15 mouse cellular contexts compared by ENCODE assay signal in the genomic region with DNA sequence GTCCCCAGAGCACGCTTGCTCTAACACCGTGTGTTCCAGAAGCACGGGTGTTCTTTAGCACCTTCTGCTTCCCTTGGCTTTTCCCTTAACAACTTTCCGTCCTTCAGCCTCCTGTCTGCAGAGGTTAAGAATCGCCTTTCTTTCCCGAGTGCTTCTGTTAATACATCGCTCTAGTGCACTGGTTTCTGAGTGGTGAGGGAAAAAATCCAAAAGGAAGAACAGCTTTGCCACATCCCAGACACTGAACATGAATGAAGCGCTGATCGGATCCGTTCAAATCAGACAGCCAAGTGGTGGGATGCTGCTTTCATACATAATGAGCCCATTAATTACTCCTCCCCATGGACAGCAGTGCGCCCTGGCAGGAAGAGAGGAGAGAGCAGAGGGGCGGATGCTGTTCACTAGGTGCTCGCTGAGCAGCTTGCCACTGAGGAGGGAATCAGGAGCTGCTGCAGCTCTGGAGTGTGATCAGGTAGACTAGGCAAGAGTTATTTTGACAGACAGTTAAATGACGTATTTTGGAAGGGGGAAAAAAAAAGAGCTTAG. TPM values are rescaled to one million over a fixed set of nuclear protein-coding genes. Genes with fewer than 3 reads are reported as not detected.
DNase-seq lines count a peak whose midpoint lies in the region; ATAC-seq and TF ChIP-seq lines count a peak whose summit lies in the region.
"Had no signal": no experiment of that assay in that cellular context is flagged by ENCODE, and none has a peak within 500 bp of the region (broad histone marks: within the 10 kb centered on the region; RNA-seq: fewer than 3 reads in every experiment).

No protein-coding gene starts in this region.

- H3K27me3 ChIP-seq in forebrain, embryonic 14.5 days (replicated peaks; ENCODE audit: control insufficient read depth, insufficient read depth, low read length), result no peaks in the 10 kb centered on the region
- no peaks in the 10 kb centered on the region for H3K27me3 ChIP-seq in midbrain, embryonic 14.5 days (ENCODE audit: control insufficient read depth, insufficient read depth, low read length)
- no peaks in the 10 kb centered on the region for H3K27me3 ChIP-seq in heart, embryonic 11.5 days (ENCODE audit: control insufficient read depth, insufficient read depth, low read length)

- peak; percentile 42 to 47 for DNase-seq in layer of hippocampus, postnatal 14 days (ENCODE audit: low spot score in 2 of 2)
- DNase-seq in layer of hippocampus, postnatal 25 days (ENCODE audit: extremely low spot score in 1 of 2, low spot score in 1 of 2), result no peak
- DNase-seq in brain, embryonic 14.5 days (ENCODE audit: low read depth), result peak; percentile 71
- peak; percentile 56 for DNase-seq in forebrain, embryonic 14.5 days (ENCODE audit: low spot score)
- peak; percentile 50 for DNase-seq in midbrain, embryonic 14.5 days
- no peak for DNase-seq in thymus, postnatal 10 days (ENCODE audit: low spot score in 2 of 2)
- DNase-seq: kidney, adult 8-10 months; lung, embryonic 14.5 days; thymus, adult 18-20 months had no signal

- no peaks in the 10 kb centered on the region for H3K36me3 ChIP-seq in forebrain, embryonic 14.5 days (ENCODE audit: control insufficient read depth, insufficient read depth, low read length)
- H3K36me3 ChIP-seq in midbrain, embryonic 14.5 days (ENCODE audit: control insufficient read depth, insufficient read depth, low read length), result no peaks in the 10 kb centered on the region
- H3K36me3 ChIP-seq in heart, embryonic 11.5 days (ENCODE audit: control insufficient read depth, insufficient read depth, low read length), result no peaks in the 10 kb centered on the region
- H3K36me3 ChIP-seq: limb, embryonic 10.5 days had no signal

- H3K9me3 ChIP-seq in forebrain, embryonic 14.5 days (replicated peaks; ENCODE audit: control insufficient read depth, low read length), result no peaks in the 10 kb centered on the region
- H3K9me3 ChIP-seq in midbrain, embryonic 14.5 days (ENCODE audit: control insufficient read depth, low read length), result no peaks in the 10 kb centered on the region
- H3K9me3 ChIP-seq in heart, embryonic 11.5 days (replicated peaks; ENCODE audit: control insufficient read depth, low read length), result no peaks in the 10 kb centered on the region
- H3K9me3 ChIP-seq: limb, embryonic 10.5 days had no signal

- H3K4me3 ChIP-seq in forebrain, embryonic 14.5 days (ENCODE audit: low read depth, low read length), result no peak overlapping the region
- H3K4me3 ChIP-seq in midbrain, embryonic 14.5 days (replicated peaks; ENCODE audit: low read depth, low read length), result 0 out of 2 replicates have a peak overlapping the region, but pooled peaks have one; percentile 11
- H3K4me3 ChIP-seq in heart, embryonic 11.5 days (ENCODE audit: low read depth, low read length), result no peak overlapping the region
- H3K4me3 ChIP-seq: limb, embryonic 10.5 days had no signal

- no peak overlapping the region for H3K27ac ChIP-seq in forebrain, embryonic 14.5 days (ENCODE audit: low read depth, low read length)
- H3K27ac ChIP-seq in midbrain, embryonic 14.5 days (replicated peaks; ENCODE audit: low read depth, low read length), result 0 out of 2 replicates have a peak overlapping the region, but pooled peaks have one; percentile 22
- no peak overlapping the region for H3K27ac ChIP-seq in heart, embryonic 11.5 days (ENCODE audit: low read depth, low read length)
- H3K27ac ChIP-seq: limb, embryonic 10.5 days had no signal

- TF ChIP-seq POLR2A in brain, embryonic 14.5 days (IDR thresholded peaks at IDR 0.05; ENCODE audit: borderline replicate concordance, extremely low read depth, insufficient read depth, insufficient read length, poor library complexity, severe bottlenecking), result no peak

- TF ChIP-seq CTCF in brain, embryonic 14.5 days (IDR thresholded peaks at IDR 0.05; ENCODE audit: borderline replicate concordance, extremely low read depth, insufficient read depth, insufficient read length), result no peak

- H3K9ac ChIP-seq in forebrain, embryonic 14.5 days (ENCODE audit: low read length), result peak overlapping the region; percentile 10; the same call in 1 of the 2 replicates
- peak overlapping the region; percentile 21; the same call in 1 of the 2 replicates for H3K9ac ChIP-seq in midbrain, embryonic 14.5 days (replicated peaks; ENCODE audit: low read length)
- H3K9ac ChIP-seq in heart, embryonic 11.5 days (ENCODE audit: low read depth, low read length), result no peak overlapping the region
- H3K9ac ChIP-seq: lung, embryonic 14.5 days had no signal

- peak; percentile 69; the same call in 1 of the 2 replicates for ATAC-seq in forebrain, embryonic 14.5 days
- ATAC-seq in midbrain, embryonic 14.5 days (ENCODE audit: low FRiP score, low TSS enrichment), result no peak
- no peak for ATAC-seq in heart, embryonic 11.5 days (replicated peaks; ENCODE audit: insufficient number of reproducible peaks, low FRiP score, low TSS enrichment)
- ATAC-seq: activated CD4-positive, CD25-positive, alpha-beta regulatory T cell, adult 4 months had no signal

- 35% methylated on average over 14 of the region's 14 CpGs for WGBS in forebrain, embryonic 14.5 days
- WGBS in midbrain, embryonic 14.5 days, result 42% methylated on average over 14 of the region's 14 CpGs
- 64% methylated on average over 14 of the region's 14 CpGs for WGBS in heart, embryonic 11.5 days (ENCODE audit: insufficient replicate concordance)

- H3K4me2 ChIP-seq in forebrain, embryonic 14.5 days (ENCODE audit: low read length), result peak overlapping the region; percentile 30
- H3K4me2 ChIP-seq in midbrain, embryonic 14.5 days (ENCODE audit: low read length), result peak overlapping the region; percentile 35
- no peak overlapping the region for H3K4me2 ChIP-seq in heart, embryonic 11.5 days
- H3K4me2 ChIP-seq: lung, embryonic 14.5 days had no signal

- H3K4me1 ChIP-seq in forebrain, embryonic 14.5 days (ENCODE audit: control insufficient read depth, insufficient read depth, low read length), result no peaks in the 10 kb centered on the region
- H3K4me1 ChIP-seq in midbrain, embryonic 14.5 days (ENCODE audit: control insufficient read depth, insufficient read depth, low read length), result peaks cover 2% of the 10 kb centered on the region; the same call in 1 of the 2 replicates
- H3K4me1 ChIP-seq in heart, embryonic 11.5 days (ENCODE audit: control insufficient read depth, insufficient read depth, low read length), result no peaks in the 10 kb centered on the region
- H3K4me1 ChIP-seq: limb, embryonic 10.5 days had no signal

RNA-seq across cellular contexts. Expression of a gene that starts 42.0 kb away (rescaled TPM):
- total RNA-seq in layer of hippocampus, postnatal 14 days (2021), result 1 to 10 TPM; 7.9 to 8.0 TPM
- total RNA-seq in layer of hippocampus, postnatal 25 days (2021), result 1 to 10 TPM; 8.1 to 9.5 TPM
- 6.5 and 7.2 TPM in 2 replicates for polyA plus RNA-seq in brain, embryonic 14.5 days (2012; rRNA removed)
- 2.7 and 3.0 TPM in 2 replicates for polyA plus RNA-seq in forebrain, embryonic 14.5 days (2014; fragmentation: Nextera tagmentation; extraction: Ambion mirVana)
- polyA plus RNA-seq in midbrain, embryonic 14.5 days (2014; fragmentation: Nextera tagmentation; extraction: Ambion mirVana), result 3.2 and 4.5 TPM in 2 replicates
- 7.6 and 8.0 TPM in 2 replicates for polyA plus RNA-seq in heart, embryonic 11.5 days (2014; fragmentation: Nextera tagmentation; extraction: Ambion mirVana)

RNA-seq across cellular contexts. Expression of a gene that starts 54.2 kb away (rescaled TPM):
- total RNA-seq in layer of hippocampus, postnatal 14 days (2021), result 10 to 100 TPM; 10.3 to 12.4 TPM
- total RNA-seq in layer of hippocampus, postnatal 25 days (2021), result 10 to 100 TPM in 1 of 2 experiments, 1 to 10 TPM in 1; 4.2 to 10.5 TPM
- 0.21 and 0.63 TPM in 2 replicates for polyA plus RNA-seq in brain, embryonic 14.5 days (2012; rRNA removed)
- 0.42 and 0.49 TPM in 2 replicates for polyA plus RNA-seq in forebrain, embryonic 14.5 days (2014; fragmentation: Nextera tagmentation; extraction: Ambion mirVana)
- 0.30 and 0.93 TPM in 2 replicates for polyA plus RNA-seq in midbrain, embryonic 14.5 days (2014; fragmentation: Nextera tagmentation; extraction: Ambion mirVana)
- not detected in 2 replicates for polyA plus RNA-seq in heart, embryonic 11.5 days (2014; fragmentation: Nextera tagmentation; extraction: Ambion mirVana)
- total RNA-seq: monocyte, adult 5-6 weeks had no signal
- polyA plus RNA-seq: activated CD4-positive, CD25-positive, alpha-beta regulatory T cell, adult 4 months; embryonic facial prominence, embryonic 11.5 days; heart, embryonic 16.5 days; limb, embryonic 10.5 days; lung, embryonic 14.5 days had no signal

Comparison
In these comparisons a context has a peak if more than half of its experiments do, and no peak if none do; other contexts are left out.
1. DNase-seq: peak in layer of hippocampus, postnatal 14 days (2 of 2), brain, embryonic 14.5 days (single experiment), forebrain, embryonic 14.5 days (single experiment) and midbrain, embryonic 14.5 days (single experiment); none in layer of hippocampus, postnatal 25 days (0 of 2) and thymus, postnatal 10 days (0 of 2).